Mouse (Mus musculus): ENCODE results near the gene Marcks. TPM values are rescaled to one million over a fixed set of nuclear protein-coding genes. Genes with fewer than 3 reads are reported as not detected.
"Not testable (repeated sequence)": the region's sequence is repeated elsewhere in the genome, so short reads cannot be mapped to it uniquely, and the experiment has no call there.

Gene Marcks
- total RNA-seq, 4 experiments from 2014 or later, result 110 to 127 (median 121) TPM

DNA sequence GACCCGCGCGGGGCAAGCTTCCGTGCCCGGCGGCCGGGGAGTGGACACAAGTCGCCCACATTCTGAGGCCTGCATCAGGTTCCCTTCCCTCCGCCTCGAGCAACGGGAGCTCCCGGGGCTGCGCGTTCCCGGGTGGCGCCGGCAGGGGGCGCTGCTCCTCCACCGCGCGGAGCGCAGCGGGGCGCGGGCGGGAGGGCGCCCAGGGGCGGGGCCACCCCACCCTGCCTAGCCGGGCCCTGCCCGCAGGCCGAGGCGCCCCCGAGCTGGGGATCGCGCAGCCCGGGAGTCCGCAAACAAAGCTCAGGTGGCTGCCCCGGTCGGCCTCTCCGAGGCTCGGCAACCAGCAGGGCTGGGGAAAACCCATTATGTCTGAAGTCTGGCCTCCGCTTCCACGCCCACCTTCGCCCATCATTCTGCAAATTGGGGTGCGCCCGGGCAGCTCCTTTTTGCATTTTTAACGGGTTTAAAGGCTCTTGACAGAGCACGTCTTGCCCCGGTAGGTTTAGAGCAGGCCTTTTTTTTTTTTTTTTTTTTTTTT, 1.7 kb downstream of the Marcks start:
- peak; percentile 82 to 91 for DNase-seq (ENCODE audit: low spot score in 2 of 2)

DNA sequence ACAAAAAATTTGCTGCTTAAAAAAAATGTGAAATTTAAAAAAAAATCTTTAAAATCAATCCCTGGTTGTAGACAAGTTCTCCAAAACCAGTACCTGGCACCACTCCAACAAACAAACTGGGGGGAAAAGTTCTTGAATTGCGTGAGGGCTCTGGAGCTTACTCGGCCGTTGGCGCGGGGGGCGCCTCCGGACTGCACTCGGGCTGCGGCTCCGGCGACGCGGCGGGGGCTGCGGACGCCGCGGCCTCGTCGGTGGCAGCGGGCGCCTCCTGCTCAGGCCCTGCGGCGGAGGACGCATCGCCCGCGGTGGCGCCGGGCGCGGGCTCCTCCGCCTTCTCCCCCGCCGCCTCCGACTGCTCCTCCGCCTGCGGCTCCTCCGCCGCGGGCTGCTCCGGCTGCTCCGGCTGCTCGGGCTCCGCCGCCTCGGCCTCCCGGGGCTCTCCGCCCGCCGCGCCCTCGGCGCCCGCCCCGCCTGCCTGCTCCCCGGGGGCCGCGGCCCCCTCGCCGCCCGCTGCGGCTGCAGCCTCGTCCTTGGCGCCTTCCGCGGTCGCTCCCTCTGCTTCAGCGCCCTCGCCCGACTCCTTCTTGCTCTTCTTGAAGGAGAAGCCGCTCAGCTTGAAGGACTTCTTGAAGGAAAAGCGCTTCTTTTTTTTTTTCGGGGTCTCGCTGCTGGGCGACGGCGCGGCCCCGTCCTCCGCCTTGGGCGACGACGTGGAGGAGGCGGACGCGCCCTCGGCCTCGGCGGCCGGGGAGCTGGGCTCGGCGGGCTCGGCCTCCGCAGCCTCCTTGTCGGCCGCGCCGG, 2.6 kb downstream of the Marcks start:
- DNase-seq (ENCODE audit: low spot score in 2 of 2), result peak in 1 of 2 experiments; percentile 15

DNA sequence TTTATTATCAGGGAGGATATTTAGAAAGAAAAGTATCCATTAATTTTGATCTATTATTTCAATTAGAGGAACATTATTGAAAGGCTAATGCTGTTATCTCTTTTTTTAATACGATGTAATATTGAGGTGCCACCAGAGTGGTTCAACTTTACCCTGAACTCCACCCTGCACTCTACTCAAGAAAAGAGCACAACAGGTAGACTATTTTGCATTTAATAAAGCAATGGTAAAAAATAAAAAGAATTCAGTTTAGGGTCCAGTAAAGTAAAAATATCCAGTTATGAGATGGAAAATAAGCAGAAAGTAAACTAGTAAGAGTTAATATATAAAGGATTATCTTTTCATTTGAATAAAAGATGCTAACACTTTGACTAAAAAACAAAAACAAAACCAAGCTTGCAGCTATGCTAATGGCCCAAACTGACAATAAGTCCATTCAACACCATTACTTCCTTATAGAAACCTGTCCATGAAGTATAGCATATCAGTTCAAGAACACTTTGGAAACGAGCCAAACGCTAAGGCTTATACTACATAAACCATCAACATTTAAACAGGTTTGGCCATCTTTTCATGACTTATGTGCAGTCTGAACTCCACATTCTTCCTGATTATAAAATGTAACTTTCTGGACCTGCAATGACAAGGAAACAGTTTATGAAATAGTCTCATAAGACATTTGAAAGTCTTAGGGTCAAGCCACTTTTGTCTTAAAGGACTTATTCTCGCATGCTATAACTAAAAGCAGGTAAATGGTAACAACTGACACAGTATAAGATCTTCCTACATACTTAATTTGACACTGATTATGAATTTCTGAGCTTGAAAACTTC, 4.6 kb downstream of the Marcks start:
- no peak for DNase-seq (ENCODE audit: low spot score in 2 of 2)

DNA sequence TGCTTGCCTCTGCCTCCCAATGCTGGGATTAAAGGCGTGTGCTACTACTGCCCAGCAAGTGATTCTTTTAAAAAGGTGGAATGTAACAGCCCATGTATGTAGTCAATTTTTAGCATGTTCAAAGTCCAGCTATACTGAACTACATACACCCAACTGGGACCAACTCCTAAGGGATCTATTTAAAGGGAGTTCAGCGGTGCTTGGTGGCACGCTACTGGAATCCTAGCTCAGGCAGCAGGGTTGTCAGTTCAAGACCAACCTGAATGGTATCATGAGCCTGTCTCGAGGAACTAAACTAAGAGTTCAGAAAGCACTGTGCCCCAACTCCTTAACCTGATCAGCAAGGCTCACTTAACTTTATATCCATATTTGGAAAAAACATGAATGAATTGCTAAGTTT, 6.0 kb downstream of the Marcks start:
- no peak for DNase-seq (ENCODE audit: low spot score in 2 of 2)

DNA sequence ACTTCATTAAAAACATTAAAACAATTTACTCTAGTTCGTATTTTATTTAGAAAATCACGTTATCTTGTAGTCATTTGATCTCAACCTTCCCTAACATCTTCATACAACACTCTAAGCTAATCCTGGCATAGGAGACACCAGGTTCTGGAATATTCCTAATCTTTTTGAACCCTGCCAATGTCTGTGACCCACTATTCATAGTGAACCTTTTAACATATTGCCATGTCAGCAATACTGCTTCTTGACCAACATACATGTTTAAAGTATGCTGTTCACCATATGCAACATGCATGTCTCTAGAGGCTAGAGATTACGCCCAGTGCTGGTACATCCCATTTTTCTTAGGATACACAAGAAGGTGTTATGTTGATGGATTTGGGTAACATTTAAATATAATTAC, 9.1 kb downstream of the Marcks start:
- DNase-seq (ENCODE audit: low spot score in 2 of 2), result no peak

DNA sequence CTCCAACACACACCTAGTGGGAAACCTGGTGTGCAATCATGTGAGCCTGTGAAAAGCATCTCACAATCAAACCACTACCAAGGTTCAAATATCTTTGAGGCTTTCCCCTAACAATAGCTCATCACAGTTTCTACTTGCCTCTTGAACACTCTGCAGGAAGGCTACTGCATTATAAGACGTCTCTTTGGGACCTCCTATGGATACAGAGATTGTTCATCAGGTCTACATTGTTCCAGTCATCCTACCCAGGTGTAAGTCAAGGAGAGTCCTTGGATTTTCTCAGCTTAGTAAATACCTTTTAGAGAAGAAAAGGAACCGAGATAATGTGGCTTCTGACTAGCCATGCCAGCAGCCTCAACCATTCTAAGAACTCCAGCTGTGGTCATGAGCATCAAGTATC, 23.4 kb downstream of the Marcks start:
- no peak for DNase-seq (ENCODE audit: low spot score in 2 of 2)

DNA sequence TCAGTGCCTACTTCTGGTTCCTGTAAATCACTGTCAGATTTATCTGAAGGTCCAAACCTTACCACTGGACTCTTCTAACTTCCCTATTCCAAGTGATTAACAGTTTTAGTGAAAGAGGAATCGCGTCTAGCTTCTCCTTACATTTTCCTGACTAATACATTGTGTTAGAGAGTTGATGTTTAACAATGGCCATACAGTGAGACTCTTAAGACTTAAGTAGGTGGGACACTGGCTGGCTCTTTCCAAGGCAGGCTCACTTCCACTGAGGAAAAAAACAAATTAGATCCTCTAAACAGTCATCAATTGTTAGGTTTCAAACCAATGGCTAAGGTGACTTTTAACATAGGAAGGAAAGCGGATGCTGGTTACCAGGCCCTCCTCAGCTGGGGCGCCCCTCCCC, 25.9 kb downstream of the Marcks start:
- no peak for DNase-seq (ENCODE audit: low spot score in 2 of 2)

DNA sequence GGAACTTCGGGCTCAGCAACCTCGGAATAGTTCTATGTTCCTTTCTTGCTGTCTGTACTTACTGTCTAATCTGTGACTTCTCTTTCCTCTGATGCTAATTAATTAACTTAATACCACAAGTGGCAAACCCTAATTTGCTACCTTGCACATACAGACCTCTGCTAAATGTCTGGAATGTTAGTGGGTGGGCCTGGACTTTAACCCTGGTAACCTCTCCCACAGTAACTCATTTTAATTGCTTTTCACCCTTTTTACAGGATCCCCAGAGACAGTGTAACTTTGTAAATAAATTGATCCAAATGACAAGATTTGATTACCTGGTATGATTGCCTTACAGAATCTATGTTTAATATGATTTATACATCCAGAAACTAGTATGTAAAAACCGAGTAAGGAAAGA, 26.4 kb downstream of the Marcks start:
- DNase-seq (ENCODE audit: low spot score in 2 of 2), result no peak

DNA sequence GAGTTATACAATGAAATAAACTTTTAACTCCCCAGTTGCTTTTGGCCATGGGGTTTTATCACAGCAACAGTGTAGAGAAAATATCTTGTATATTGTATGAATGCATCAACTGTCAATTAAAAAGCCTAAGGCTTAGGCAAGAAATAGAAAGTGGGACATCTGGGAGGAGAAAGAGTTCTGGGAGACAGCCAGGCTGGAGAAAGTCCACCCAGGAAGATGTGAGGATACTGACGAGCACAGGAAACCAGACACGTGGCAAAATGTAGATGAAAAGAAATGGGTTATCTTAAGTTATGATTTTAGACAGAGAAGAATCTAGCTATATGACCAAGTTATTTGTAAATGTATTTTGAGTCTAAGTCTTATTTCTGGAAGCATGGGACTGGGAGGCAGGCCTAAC, 27.3 kb downstream of the Marcks start:
- no peak for DNase-seq (ENCODE audit: low spot score in 2 of 2)

DNA sequence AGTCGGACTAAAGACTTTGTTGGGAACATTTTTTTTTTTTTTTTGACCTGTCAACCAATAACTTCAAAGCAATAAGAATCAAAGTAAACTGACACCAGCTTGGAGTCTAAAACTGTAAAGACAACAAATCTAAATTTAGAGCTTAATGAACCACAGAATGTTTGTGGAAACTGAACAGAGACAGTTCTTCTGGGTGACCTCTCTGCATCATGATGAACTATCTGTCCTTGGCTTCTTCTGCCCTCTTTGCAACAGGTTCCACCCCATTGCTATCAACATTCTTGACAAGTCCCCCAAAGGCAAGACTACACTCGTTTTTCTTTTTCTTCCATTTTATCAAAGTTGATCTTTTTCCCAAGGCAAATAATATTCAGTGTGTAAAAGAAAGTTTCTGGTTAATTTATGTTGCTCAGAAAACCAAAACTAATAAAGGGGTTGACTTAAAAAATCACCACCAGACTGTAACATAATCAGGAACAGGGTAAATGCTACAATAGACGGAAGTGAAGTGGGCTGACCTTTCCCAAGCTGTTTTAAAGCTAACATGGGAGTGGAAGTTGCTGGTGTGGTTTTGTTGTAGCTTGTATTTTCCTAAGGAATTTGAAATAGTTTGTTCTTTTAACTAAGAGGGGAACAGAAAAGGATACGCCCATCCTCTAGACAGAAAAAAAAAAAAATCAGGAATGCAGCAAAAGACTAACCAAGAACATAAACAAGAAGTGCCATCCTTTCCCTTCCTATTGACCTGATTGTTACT, 31.7 kb downstream of the Marcks start:
- DNase-seq (ENCODE audit: low spot score in 2 of 2), result no peak

DNA sequence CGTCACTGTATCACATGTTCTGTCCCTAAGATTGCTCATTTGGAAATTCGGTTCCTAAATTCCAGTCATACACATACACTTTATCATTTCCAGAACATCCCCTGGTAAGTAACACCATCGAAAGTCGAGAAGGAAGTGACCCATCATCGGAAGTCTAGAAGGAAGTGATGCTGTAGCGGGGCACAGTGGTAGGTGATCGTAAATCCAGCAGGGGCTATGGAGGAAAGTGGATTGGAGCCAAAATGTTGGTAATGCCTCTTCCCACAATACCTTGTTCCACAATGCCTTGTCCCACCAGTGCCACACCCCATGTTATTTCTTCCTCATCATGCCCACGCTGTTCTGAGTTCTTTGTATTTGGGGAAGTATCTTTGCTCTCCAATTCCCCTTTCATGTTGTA, 32.4 kb downstream of the Marcks start:
- no peak for DNase-seq (ENCODE audit: low spot score in 2 of 2)

DNA sequence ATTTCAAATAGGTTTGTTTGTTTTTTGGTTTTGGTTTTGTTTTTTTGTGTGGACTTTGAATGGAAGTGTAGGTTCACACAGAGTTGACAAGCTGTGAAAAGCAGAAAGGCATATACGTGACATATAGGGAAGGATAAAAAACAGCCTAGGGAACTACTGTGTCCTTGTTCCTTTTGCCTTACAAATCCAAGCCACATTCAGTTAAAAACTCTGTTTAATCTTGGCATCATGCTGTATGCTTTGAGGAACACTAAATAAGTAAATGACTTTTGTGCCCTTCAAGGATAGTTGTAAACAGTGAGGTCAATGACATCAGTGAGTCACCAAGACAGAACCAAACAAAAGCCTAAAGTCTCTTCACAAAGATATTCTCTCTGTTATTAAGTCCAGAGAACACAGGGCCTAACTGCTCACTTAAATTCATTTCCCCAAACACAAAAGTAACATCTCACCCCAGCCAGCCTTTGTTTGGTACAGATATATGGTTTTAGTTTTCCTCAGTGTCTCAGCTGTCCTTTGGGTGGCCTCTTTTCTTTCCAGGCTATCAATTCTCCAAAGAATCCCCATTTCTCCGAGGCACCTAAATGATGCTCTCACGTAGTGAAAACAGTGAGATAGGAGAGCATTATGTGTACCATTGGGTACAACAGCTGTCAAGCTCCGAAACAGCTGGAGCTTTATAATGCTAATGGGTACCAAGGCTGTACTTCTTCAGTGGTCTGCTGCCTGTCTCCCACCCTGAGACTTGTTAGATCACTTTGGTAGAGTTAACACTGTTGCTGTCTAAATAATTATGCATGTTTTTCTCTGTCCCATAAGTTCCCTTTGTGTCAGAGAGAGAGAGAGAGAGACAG, 36.3 kb downstream of the Marcks start:
- no peak for DNase-seq (ENCODE audit: low spot score in 2 of 2)

DNA sequence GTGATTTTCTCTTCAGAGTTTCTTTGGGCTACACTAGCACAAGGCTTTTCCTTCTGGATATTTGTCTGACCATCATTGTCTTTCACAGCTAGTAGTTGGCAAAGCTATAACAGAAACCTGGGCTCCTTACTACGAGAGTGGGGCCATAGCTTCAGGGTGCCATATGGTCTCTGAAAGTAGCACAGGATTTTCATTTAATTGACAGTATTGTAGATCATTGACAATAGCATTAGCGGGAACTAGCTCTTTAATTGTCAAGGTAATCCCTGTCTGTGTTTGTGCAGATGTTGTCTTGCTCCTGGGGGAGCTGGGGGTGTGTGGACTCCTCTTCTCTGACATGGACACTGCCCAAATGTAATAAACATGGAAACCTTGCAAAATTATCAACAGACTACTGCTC, 37.0 kb downstream of the Marcks start:
- no peak for DNase-seq (ENCODE audit: low spot score in 2 of 2)

DNA sequence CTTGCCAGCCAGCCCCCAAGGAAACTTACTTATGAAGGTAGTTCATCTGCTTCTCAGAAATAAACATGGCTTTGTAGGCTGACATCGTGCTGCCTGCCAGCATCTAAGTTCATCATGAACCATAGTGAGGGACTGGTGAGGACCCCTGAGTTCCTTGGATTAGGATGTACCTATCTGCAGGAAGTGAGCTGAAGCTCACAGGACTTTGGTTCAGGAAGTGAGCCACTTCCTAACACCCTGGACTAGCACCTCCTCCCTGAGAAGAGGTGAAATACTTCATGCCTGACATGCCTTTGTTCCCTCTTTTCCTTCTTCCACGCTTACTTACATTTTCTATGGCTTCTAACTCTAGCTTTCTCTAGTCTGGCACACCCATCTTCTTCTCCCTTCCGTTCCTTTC, 42.2 kb downstream of the Marcks start:
- DNase-seq (ENCODE audit: low spot score in 2 of 2), result no peak

DNA sequence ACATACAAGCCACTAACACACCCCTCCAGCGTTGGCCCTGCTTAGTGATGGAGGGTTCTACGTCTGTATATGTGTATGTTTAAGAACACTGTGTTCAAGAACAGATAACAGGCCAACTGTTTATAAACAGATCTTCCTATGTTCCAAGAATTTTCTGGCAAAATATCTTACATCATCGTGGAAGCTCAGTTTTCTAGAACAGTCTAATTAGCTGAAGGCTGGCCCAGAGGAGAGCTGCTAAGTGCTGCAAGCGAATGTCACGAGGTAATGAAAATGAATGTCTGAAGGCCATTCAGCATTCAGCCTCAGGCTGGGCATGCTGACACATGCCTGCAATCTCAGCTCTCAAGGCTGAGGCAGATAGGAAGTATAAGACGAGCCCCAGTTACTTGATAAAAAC, 42.9 kb downstream of the Marcks start:
- no peak for DNase-seq (ENCODE audit: low spot score in 2 of 2)

DNA sequence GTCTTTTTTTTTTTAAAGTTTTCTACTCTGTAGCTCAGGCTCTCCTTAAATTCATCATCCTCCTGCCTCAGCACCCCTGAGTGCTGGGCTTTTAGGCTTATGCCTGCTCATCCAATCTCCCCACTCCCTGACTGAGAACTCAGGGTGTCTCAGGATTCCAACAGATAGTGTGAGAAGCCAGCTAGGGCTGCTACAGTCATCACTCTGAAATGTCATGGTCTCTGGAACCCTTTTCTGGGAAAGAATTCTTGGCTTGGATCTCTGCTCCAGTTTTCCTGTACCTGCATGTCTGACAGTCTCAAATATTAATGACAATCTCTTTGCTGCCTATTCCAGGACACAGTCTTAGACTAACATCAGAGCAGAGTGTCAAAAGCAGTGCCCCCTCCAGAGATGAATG, 45.4 kb downstream of the Marcks start:
- no peak for DNase-seq (ENCODE audit: low spot score in 2 of 2)

DNA sequence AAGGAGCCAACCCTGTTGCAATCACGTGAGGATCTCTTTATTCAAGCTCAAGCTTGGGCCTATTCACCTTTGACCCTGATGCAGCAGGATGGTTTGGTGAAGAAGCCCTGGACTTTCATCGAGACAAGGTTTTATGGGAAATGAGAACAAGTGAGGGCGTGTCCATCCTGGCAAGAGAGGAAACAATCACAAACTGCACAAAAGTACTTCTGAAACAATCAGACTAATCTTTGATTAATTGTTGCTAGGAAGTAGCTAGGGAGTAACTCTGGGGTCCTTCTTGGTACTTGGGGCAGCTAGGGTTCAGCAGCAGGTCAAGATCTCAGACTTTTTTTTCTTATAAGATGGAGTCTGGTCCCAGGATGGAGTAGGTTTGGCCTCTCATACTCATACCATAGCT, 48.3 kb downstream of the Marcks start:
- no peak for DNase-seq (ENCODE audit: low spot score in 2 of 2)

DNA sequence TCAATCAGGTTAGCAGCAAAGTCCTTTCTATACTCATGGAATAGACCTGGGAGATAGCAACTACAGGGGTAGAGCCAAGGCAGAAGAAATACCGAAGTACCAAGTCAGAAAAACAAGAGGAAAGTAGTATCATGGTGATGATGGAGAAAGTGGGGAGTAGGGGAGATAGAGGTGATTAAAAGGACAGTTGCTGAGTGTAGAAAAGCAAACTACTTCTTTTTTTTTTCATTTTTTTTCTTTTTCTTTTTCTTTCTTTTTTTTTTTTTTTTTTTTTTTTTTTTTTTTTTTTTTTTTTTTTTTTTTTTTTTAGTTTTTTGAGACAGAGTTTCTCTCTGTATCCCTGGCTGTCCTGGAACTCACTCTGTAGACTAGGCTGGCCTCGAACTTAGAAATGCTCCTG, 54.6 kb downstream of the Marcks start:
- DNase-seq (ENCODE audit: low spot score in 2 of 2), result not testable (repeated sequence)

All from left cerebral cortex, adult 8-10 months (tissue).